Mouse (Mus musculus): Measurements from ENCODE around the gene Sarnp. TPM values are rescaled to one million over a fixed set of nuclear protein-coding genes. Genes with fewer than 3 reads are reported as not detected.
"Not testable (repeated sequence)": the region's sequence is repeated elsewhere in the genome, so short reads cannot be mapped to it uniquely, and the experiment has no call there.

The Sarnp gene
- polyA plus RNA-seq, 1 experiment from 2014 or later = 318 TPM

DNA sequence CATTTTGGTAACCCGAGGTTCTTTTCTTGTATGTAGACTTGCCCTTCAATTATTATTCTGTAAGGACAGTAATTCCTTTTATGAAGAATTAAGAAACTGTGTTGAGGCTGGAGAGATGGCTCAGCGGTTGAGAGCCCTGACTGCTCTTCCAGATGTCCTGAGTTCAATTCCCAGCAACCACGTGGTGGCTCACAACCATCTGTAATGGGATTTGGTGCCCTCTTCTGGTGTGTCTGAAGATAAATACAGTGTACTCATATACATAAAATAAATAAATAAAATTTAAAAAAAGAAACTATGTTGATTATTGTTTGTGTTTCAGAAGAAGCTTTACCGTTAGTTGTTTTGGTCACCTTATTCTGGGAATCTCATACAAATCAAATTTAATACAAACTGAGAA is 6.0 kb downstream of the Sarnp start:
- not testable (repeated sequence) for ATAC-seq (replicated peaks; ENCODE audit: insufficient number of reproducible peaks, low FRiP score, low TSS enrichment, low read depth); H3K9ac ChIP-seq (replicated peaks; ENCODE audit: low read length); H3K36me3 ChIP-seq (replicated peaks; ENCODE audit: control insufficient read depth, insufficient read depth, low read depth, low read length); H3K4me1 ChIP-seq (ENCODE audit: control insufficient read depth, insufficient read depth, low read length); H3K27ac ChIP-seq (replicated peaks; ENCODE audit: low read depth, low read length); H3K9me3 ChIP-seq (replicated peaks; ENCODE audit: control insufficient read depth, low read length); DNase-seq (ENCODE audit: low spot score); H3K27me3 ChIP-seq (ENCODE audit: control insufficient read depth, insufficient read depth, low read length)
- 77% methylated on average over 4 of the region's 4 CpGs for WGBS
- Histone ChIP-seq H3K4me2 (ENCODE audit: low read depth, low read length) (peak overlapping the region; percentile 79), H3K4me3 (ENCODE audit: low read depth, low read length) (peak overlapping the region; percentile 87)

DNA sequence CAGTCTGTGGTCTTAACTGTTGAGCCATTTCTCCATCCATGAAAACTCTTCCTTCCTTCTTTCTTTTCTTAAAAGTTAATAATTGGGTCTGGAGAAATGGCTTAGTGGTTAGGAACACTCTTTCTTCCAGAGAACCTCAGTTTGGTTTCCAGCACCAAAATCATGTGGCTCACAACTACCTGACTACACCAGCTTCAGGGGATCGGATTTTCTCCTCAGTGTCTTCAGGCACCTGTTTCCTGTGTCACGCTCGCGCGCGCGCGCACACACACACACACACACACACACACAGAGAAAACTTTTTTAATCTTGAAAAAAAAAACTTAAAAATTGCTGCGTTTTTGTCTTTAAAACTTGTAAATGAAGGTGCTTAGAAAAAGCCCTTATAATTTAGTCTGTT is 6.7 kb downstream of the Sarnp start:
- no peaks in the 10 kb centered on the region for H3K27me3 ChIP-seq (ENCODE audit: control insufficient read depth, insufficient read depth, low read length)
- no peak overlapping the region for H3K27ac ChIP-seq (replicated peaks; ENCODE audit: low read depth, low read length)
- WGBS = 95% methylated on average over 9 of the region's 9 CpGs
- H3K4me3 ChIP-seq (ENCODE audit: low read depth, low read length) = no peak overlapping the region
- ATAC-seq (replicated peaks; ENCODE audit: insufficient number of reproducible peaks, low FRiP score, low TSS enrichment, low read depth) (no peak), DNase-seq (ENCODE audit: low spot score) (no peak)
- peaks cover 1% of the 10 kb centered on the region for H3K36me3 ChIP-seq (replicated peaks; ENCODE audit: control insufficient read depth, insufficient read depth, low read depth, low read length)
- no peaks in the 10 kb centered on the region for H3K9me3 ChIP-seq (replicated peaks; ENCODE audit: control insufficient read depth, low read length)
- H3K4me1 ChIP-seq (ENCODE audit: control insufficient read depth, insufficient read depth, low read length) = no peaks in the 10 kb centered on the region
- no peak overlapping the region for H3K4me2 ChIP-seq (ENCODE audit: low read depth, low read length)
- H3K9ac ChIP-seq (replicated peaks; ENCODE audit: low read length) = no peak overlapping the region

DNA sequence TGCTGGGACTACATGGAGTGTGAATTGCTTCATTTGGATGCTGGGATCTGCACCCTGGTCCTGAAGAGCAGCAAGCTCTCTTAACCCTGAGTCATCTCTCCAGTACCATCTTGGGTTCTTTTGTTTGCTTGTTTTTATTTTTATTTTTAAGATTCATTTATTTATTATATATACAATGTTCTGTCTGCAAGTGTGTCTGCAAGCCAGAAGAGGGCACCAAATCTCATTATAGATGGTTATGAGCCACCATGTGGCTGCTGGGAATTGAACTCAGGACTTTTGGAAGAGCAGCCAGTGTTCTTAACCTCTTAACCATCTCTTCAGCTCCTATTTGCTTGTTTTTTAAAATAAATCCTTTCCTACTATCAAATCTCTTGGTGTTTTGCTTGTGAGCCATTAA is 20.3 kb downstream of the Sarnp start:
- H3K4me3 ChIP-seq (ENCODE audit: low read depth, low read length) = no peak overlapping the region
- ATAC-seq (replicated peaks; ENCODE audit: insufficient number of reproducible peaks, low FRiP score, low TSS enrichment, low read depth) = no peak
- H3K36me3 ChIP-seq (replicated peaks; ENCODE audit: control insufficient read depth, insufficient read depth, low read depth, low read length) = peaks cover 2% of the 10 kb centered on the region; the same call in 1 of the 2 replicates
- H3K9ac ChIP-seq (replicated peaks; ENCODE audit: low read length) = no peak overlapping the region
- no peak overlapping the region for H3K27ac ChIP-seq (replicated peaks; ENCODE audit: low read depth, low read length)
- H3K4me1 ChIP-seq (ENCODE audit: control insufficient read depth, insufficient read depth, low read length) = no peaks in the 10 kb centered on the region
- H3K27me3 ChIP-seq (ENCODE audit: control insufficient read depth, insufficient read depth, low read length) = no peaks in the 10 kb centered on the region
- no peak overlapping the region for H3K4me2 ChIP-seq (ENCODE audit: low read depth, low read length)
- no peaks in the 10 kb centered on the region for H3K9me3 ChIP-seq (replicated peaks; ENCODE audit: control insufficient read depth, low read length)
- no peak for DNase-seq (ENCODE audit: low spot score)

- Histone ChIP-seq H3K27ac (replicated peaks; ENCODE audit: low read depth, low read length) (no peak overlapping the region), H3K9me3 (replicated peaks; ENCODE audit: control insufficient read depth, low read length) (no peaks in the 10 kb centered on the region), H3K4me3 (ENCODE audit: low read depth, low read length) (no peak overlapping the region), H3K36me3 (replicated peaks; ENCODE audit: control insufficient read depth, insufficient read depth, low read depth, low read length) (peaks cover 5% of the 10 kb centered on the region), H3K27me3 (ENCODE audit: control insufficient read depth, insufficient read depth, low read length) (no peaks in the 10 kb centered on the region), H3K4me2 (ENCODE audit: low read depth, low read length) (no peak overlapping the region), H3K9ac (replicated peaks; ENCODE audit: low read length) (no peak overlapping the region), H3K4me1 (ENCODE audit: control insufficient read depth, insufficient read depth, low read length) (no peaks in the 10 kb centered on the region)
- DNase-seq (ENCODE audit: low spot score) (no peak), ATAC-seq (replicated peaks; ENCODE audit: insufficient number of reproducible peaks, low FRiP score, low TSS enrichment, low read depth) (no peak)
These were observed 22.3 kb downstream of the Sarnp start for GRCm38 (mm10) chr10:128839434-128839833.

DNA sequence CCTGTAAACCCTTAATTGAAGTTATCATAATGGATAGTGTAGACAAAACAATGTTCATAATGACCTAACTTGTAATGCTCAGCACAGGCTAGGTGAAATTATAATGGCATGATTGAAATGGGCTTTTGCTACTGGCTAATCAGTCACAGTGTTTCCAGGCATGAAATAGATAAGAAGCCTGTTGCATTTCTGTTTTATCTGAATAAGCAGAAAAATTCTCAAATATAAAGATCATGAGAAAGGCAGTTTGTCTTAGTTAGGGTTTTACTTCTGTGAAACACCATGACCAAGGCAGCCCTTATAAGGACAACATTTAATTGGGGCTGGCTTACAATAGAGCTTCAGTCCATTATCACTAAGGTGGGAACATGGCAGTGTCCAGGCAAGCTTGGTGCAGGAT is 23.5 kb downstream of the Sarnp start:
- no peak overlapping the region for H3K4me2 ChIP-seq (ENCODE audit: low read depth, low read length)
- no peak overlapping the region for H3K9ac ChIP-seq (replicated peaks; ENCODE audit: low read length)
- H3K27ac ChIP-seq (replicated peaks; ENCODE audit: low read depth, low read length) = no peak overlapping the region
- H3K4me1 ChIP-seq (ENCODE audit: control insufficient read depth, insufficient read depth, low read length) = no peaks in the 10 kb centered on the region
- no peak for ATAC-seq (replicated peaks; ENCODE audit: insufficient number of reproducible peaks, low FRiP score, low TSS enrichment, low read depth)
- DNase-seq (ENCODE audit: low spot score) = no peak
- no peaks in the 10 kb centered on the region for H3K9me3 ChIP-seq (replicated peaks; ENCODE audit: control insufficient read depth, low read length)
- H3K36me3 ChIP-seq (replicated peaks; ENCODE audit: control insufficient read depth, insufficient read depth, low read depth, low read length) = peaks cover 5% of the 10 kb centered on the region
- no peaks in the 10 kb centered on the region for H3K27me3 ChIP-seq (ENCODE audit: control insufficient read depth, insufficient read depth, low read length)
- no peak overlapping the region for H3K4me3 ChIP-seq (ENCODE audit: low read depth, low read length)

DNA sequence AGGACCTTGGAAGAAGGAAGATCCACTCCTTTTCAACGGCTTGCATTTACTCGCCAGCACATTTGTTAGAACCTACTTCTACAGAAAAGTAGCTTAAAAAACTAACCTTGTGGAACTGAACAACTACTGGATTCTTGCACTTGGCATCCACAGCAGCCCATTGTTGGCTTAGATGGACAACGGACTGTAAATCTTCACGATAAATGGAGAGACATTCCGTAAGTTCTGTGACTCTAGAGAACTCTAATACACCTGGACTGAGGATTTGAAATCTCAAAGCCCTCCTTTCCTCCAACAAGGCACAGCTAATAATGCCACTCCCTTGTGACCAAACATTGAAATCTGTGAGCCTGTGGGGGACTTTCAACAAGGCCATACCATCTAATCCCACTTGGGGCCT is 26.1 kb downstream of the Sarnp start:
- Histone ChIP-seq H3K4me3 (ENCODE audit: low read depth, low read length) (no peak overlapping the region), H3K27me3 (ENCODE audit: control insufficient read depth, insufficient read depth, low read length) (no peaks in the 10 kb centered on the region), H3K9ac (replicated peaks; ENCODE audit: low read length) (no peak overlapping the region), H3K36me3 (replicated peaks; ENCODE audit: control insufficient read depth, insufficient read depth, low read depth, low read length) (peaks cover 5% of the 10 kb centered on the region), H3K27ac (replicated peaks; ENCODE audit: low read depth, low read length) (no peak overlapping the region), H3K4me2 (ENCODE audit: low read depth, low read length) (no peak overlapping the region), H3K4me1 (ENCODE audit: control insufficient read depth, insufficient read depth, low read length) (no peaks in the 10 kb centered on the region), H3K9me3 (replicated peaks; ENCODE audit: control insufficient read depth, low read length) (no peaks in the 10 kb centered on the region)
- DNase-seq (ENCODE audit: low spot score) = no peak
- 96% methylated on average over 5 of the region's 5 CpGs for WGBS
- no peak for ATAC-seq (replicated peaks; ENCODE audit: insufficient number of reproducible peaks, low FRiP score, low TSS enrichment, low read depth)

DNA sequence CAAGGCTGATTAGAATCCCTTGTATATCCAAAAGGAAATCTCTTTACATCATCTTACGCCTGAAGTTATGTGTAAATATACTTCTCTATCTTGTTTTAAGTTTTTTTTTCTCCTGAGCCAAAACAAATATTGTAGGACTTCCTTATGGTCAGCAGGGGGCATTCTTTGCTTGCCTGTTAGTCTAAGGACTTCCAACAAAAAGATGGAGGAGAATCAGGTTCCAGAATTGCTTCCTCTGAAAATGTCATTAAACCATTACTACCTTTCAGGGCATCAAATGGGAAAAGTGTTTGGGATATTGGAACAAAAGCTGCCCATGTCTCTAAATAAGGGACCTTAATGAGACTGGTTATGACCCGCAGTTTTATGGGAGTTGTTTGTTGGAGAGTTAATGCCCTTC is 28.4 kb downstream of the Sarnp start:
- ATAC-seq (replicated peaks; ENCODE audit: insufficient number of reproducible peaks, low FRiP score, low TSS enrichment, low read depth) = no peak
- DNase-seq (ENCODE audit: low spot score) = peak; percentile 73
- WGBS = 85% methylated on average over 2 of the region's 2 CpGs
- no peak overlapping the region for H3K4me2 ChIP-seq (ENCODE audit: low read depth, low read length)
- no peak overlapping the region for H3K4me3 ChIP-seq (ENCODE audit: low read depth, low read length)
- H3K9me3 ChIP-seq (replicated peaks; ENCODE audit: control insufficient read depth, low read length) = no peaks in the 10 kb centered on the region
- H3K9ac ChIP-seq (replicated peaks; ENCODE audit: low read length) = no peak overlapping the region
- H3K36me3 ChIP-seq (replicated peaks; ENCODE audit: control insufficient read depth, insufficient read depth, low read depth, low read length) = peaks cover 2% of the 10 kb centered on the region
- H3K27ac ChIP-seq (replicated peaks; ENCODE audit: low read depth, low read length) = no peak overlapping the region
- no peaks in the 10 kb centered on the region for H3K4me1 ChIP-seq (ENCODE audit: control insufficient read depth, insufficient read depth, low read length)
- no peaks in the 10 kb centered on the region for H3K27me3 ChIP-seq (ENCODE audit: control insufficient read depth, insufficient read depth, low read length)

GRCm38 (mm10) chr10:128846664-128847063 is 29.5 kb downstream of the Sarnp start:
- no peak overlapping the region for H3K9ac ChIP-seq (replicated peaks; ENCODE audit: low read length)
- H3K4me3 ChIP-seq (ENCODE audit: low read depth, low read length) = no peak overlapping the region
- no peak for ATAC-seq (replicated peaks; ENCODE audit: insufficient number of reproducible peaks, low FRiP score, low TSS enrichment, low read depth)
- H3K27ac ChIP-seq (replicated peaks; ENCODE audit: low read depth, low read length) = no peak overlapping the region
- no peaks in the 10 kb centered on the region for H3K9me3 ChIP-seq (replicated peaks; ENCODE audit: control insufficient read depth, low read length)
- no peak overlapping the region for H3K4me2 ChIP-seq (ENCODE audit: low read depth, low read length)
- H3K36me3 ChIP-seq (replicated peaks; ENCODE audit: control insufficient read depth, insufficient read depth, low read depth, low read length) = peaks cover 2% of the 10 kb centered on the region
- H3K4me1 ChIP-seq (ENCODE audit: control insufficient read depth, insufficient read depth, low read length) = no peaks in the 10 kb centered on the region
- WGBS = 96% methylated on average over 4 of the region's 4 CpGs
- DNase-seq (ENCODE audit: low spot score) = no peak
- no peaks in the 10 kb centered on the region for H3K27me3 ChIP-seq (ENCODE audit: control insufficient read depth, insufficient read depth, low read length)

DNA sequence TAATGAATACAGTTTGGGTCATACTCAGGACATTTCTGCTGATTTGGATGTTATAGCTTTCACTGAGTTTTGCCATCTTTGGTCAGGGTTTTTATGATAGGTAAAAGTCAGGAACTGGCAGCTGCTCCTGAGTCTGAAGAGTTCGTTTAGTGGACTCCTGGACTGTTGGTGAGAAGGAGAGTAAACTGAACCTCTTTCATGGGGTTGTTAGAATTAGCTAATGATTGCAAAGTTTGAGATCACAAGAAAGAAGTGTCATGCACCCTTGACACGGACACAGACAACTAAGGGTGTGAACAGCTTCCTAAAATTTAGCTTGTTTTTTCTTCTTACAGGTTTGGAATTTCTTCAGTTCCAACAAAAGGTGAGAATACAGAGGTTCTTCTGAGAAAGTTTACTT is 31.3 kb downstream of the Sarnp start:
- no peak overlapping the region for H3K4me3 ChIP-seq (ENCODE audit: low read depth, low read length)
- peaks cover under 1% of the 10 kb centered on the region for H3K36me3 ChIP-seq (replicated peaks; ENCODE audit: control insufficient read depth, insufficient read depth, low read depth, low read length)
- H3K4me1 ChIP-seq (ENCODE audit: control insufficient read depth, insufficient read depth, low read length) = no peaks in the 10 kb centered on the region
- ATAC-seq (replicated peaks; ENCODE audit: insufficient number of reproducible peaks, low FRiP score, low TSS enrichment, low read depth) = no peak
- no peak overlapping the region for H3K9ac ChIP-seq (replicated peaks; ENCODE audit: low read length)
- H3K9me3 ChIP-seq (replicated peaks; ENCODE audit: control insufficient read depth, low read length) = no peaks in the 10 kb centered on the region
- no peak overlapping the region for H3K4me2 ChIP-seq (ENCODE audit: low read depth, low read length)
- DNase-seq (ENCODE audit: low spot score) = no peak
- no peaks in the 10 kb centered on the region for H3K27me3 ChIP-seq (ENCODE audit: control insufficient read depth, insufficient read depth, low read length)
- no peak overlapping the region for H3K27ac ChIP-seq (replicated peaks; ENCODE audit: low read depth, low read length)
- WGBS = 82% methylated on average over 2 of the region's 2 CpGs
